Mouse (Mus musculus): ENCODE data around the gene Tmem135.

- no peak for TF ChIP-seq CTCF (IDR thresholded peaks at IDR 0.05; ENCODE audit: insufficient read depth, low read depth, low read length)
- TF ChIP-seq POLR2A (IDR thresholded peaks at IDR 0.05; ENCODE audit: insufficient read depth, low read depth, low read length): no peak
Observed at GRCm38 (mm10) chr7:89251880-89252453, 152.1 kb downstream of the Tmem135 start.
